Mouse (Mus musculus) cerebellum, adult 9-11 months (tissue): ENCODE measurements around the gene Trim40.

Source experiments
- DNase-seq: peaks from one replicate; pipeline ENCODE4 v3.0.0; 2022

Trim40 gene

GRCm38 (mm10) chr17:36839001-36839400, 50.9 kb downstream of the Trim40 start:
- DNase-seq, result no peak

- DNase-seq, result peak; percentile 98
Observed at GRCm38 (mm10) chr17:36836874-36837647, 52.9 kb downstream of the Trim40 start, which contains the start of gene Trim26. TSS of gene Trim26 (plus strand) at chr17:36837134.

- no peak for DNase-seq
Observed at GRCm38 (mm10) chr17:36836427-36836812, 53.5 kb downstream of the Trim40 start.

- peak; percentile 59 for DNase-seq
Observed at GRCm38 (mm10) chr17:36835591-36836426, 54.1 kb downstream of the Trim40 start.

GRCm38 (mm10) chr17:36832694-36833093, 57.2 kb downstream of the Trim40 start:
- no peak for DNase-seq
